Mouse (Mus musculus) stomach, embryonic 15.5 days (tissue): Measurements from ENCODE around the gene Slc22a20. TPM values are rescaled to one million over a fixed set of nuclear protein-coding genes. Genes with fewer than 3 reads are reported as not detected.

Experiments
- ATAC-seq: fragments of 200-750 bp; cut with Nextera tagmentation; 2 replicates; pipeline ENCODE4 v1.8.0; 2017; ENCODE audit warnings: low read depth, moderate number of reproducible peaks, moderate TSS enrichment; ENCODE audit not compliant: insufficient read depth, low FRiP score
- H3K27ac ChIP-seq: fragments of 300-500 bp; sonication (generic); 2 replicates; pipeline ENCODE4 v1.5.1; 2015; ENCODE audit warnings: mild to moderate bottlenecking, inconsistent platforms
- H3K27me3 ChIP-seq: fragments of 300-500 bp; sonication (generic); replicated peaks from 2 replicates; pipeline ENCODE4 v1.6.1; 2015; ENCODE audit warnings: inconsistent platforms
- H3K36me3 ChIP-seq: fragments of 300-500 bp; sonication (generic); 2 replicates; pipeline ENCODE4 v1.6.1; 2015; ENCODE audit warnings: inconsistent platforms
- H3K4me1 ChIP-seq: fragments of 300-500 bp; sonication (generic); 2 replicates; pipeline ENCODE4 v1.6.1; 2015; ENCODE audit warnings: inconsistent platforms
- H3K4me2 ChIP-seq: fragments of 300-500 bp; sonication (generic); 2 replicates; pipeline ENCODE4 v1.6.1; 2015; ENCODE audit warnings: mild to moderate bottlenecking, inconsistent platforms
- H3K4me3 ChIP-seq: fragments of 300-500 bp; sonication (generic); replicated peaks from 2 replicates; pipeline ENCODE4 v1.5.1; 2015; ENCODE audit warnings: inconsistent platforms
- H3K9ac ChIP-seq: fragments of 300-500 bp; sonication (generic); 2 replicates; pipeline ENCODE4 v1.6.1; 2015; ENCODE audit warnings: inconsistent platforms
- H3K9me3 ChIP-seq: fragments of 300-500 bp; sonication (generic); 2 replicates; pipeline ENCODE4 v1.6.1; 2016; ENCODE audit warnings: inconsistent platforms
- WGBS: fragments of 180-500 bp; shearing (Covaris S2); methylation state at CpG from one replicate; pipeline ENCODE4 v1.1.7; 2015; 5-methylcytosine and 5-hydroxymethylcytosine counted together
- polyA plus RNA-seq: library from polyadenylated mRNA; unstranded; fragments of >200 nt; fragmentation: Nextera tagmentation; extraction: Ambion mirVana; gene quantifications from 2 replicates; pipeline ENCODE4 v1.2.1, GENCODE M21; 2015

The Slc22a20 gene
- polyA plus RNA-seq, 1 experiment from 2014 or later, result not detected

DNA sequence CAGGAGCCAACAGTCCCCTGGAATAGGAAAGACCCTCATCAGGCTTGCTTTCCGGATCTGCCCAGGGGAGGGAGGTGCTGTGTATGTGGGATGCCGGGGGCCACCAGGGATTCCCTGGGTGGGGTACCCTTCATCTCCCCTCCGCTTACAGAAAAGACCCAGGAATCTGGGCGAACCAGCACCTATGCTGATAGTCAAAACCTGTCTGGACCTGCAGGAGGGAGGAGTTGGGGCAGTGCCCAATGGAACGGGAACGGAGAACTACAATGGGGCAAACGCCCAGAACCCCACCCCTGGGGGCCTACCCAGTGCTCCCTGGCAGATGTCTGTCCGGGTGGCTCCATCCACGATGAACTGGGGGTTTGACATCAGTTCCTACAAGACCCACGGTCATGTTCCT lies 27.7 kb upstream of the Slc22a20 start:
- Histone ChIP-seq H3K36me3 (peaks cover under 1% of the 10 kb centered on the region; the same call in 1 of the 2 replicates), H3K4me3 (peak overlapping the region; percentile 57), H3K27me3 (no peaks in the 10 kb centered on the region), H3K27ac (no peak overlapping the region), H3K9me3 (no peaks in the 10 kb centered on the region), H3K4me1 (peaks cover 12% of the 10 kb centered on the region), H3K9ac (no peak overlapping the region), H3K4me2 (peak overlapping the region; percentile 88; the same call in 1 of the 2 replicates)
- WGBS, result 87% methylated on average over 10 of the region's 10 CpGs
- no peak for ATAC-seq

- H3K4me1 ChIP-seq, result peaks cover 1% of the 10 kb centered on the region; the same call in 1 of the 2 replicates
- no peak overlapping the region for H3K9ac ChIP-seq
- H3K27me3 ChIP-seq, result no peaks in the 10 kb centered on the region
- ATAC-seq, result no peak
- H3K36me3 ChIP-seq, result peaks cover 2% of the 10 kb centered on the region; the same call in 1 of the 2 replicates
- H3K27ac ChIP-seq, result no peak overlapping the region
- 82% methylated on average over 8 of the region's 8 CpGs for WGBS
- H3K9me3 ChIP-seq, result no peaks in the 10 kb centered on the region
- no peak overlapping the region for H3K4me2 ChIP-seq
- H3K4me3 ChIP-seq, result no peak overlapping the region
These were observed 23.2 kb upstream of the Slc22a20 start for GRCm38 (mm10) chr19:6009137-6009536.

DNA sequence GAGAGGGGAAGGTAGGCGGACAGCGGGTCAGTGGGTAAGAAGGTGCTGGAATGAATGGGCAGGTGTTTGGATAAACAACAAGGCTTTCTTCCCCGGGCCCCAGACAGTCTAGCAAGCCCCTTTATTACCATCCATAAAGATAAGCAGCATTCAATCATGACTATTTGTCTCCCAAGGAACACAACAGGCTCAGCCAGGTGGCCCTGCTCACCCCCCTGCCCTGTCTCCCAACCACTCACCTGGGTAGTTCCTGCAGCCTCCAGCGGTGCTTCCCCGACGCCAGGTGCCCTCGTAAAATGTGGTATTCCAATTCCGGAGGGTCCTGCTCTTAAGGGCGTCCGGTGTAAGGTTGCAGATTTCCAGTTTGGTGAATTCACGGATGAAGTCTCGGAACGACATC lies 21.1 kb upstream of the Slc22a20 start:
- H3K4me3 ChIP-seq, result no peak overlapping the region
- 75% methylated on average over 13 of the region's 13 CpGs for WGBS
- H3K9me3 ChIP-seq, result no peaks in the 10 kb centered on the region
- H3K4me2 ChIP-seq, result no peak overlapping the region
- no peak overlapping the region for H3K27ac ChIP-seq
- peaks cover 2% of the 10 kb centered on the region; the same call in 1 of the 2 replicates for H3K36me3 ChIP-seq
- no peak overlapping the region for H3K9ac ChIP-seq
- no peak for ATAC-seq
- H3K4me1 ChIP-seq, result no peaks in the 10 kb centered on the region
- H3K27me3 ChIP-seq, result no peaks in the 10 kb centered on the region

DNA sequence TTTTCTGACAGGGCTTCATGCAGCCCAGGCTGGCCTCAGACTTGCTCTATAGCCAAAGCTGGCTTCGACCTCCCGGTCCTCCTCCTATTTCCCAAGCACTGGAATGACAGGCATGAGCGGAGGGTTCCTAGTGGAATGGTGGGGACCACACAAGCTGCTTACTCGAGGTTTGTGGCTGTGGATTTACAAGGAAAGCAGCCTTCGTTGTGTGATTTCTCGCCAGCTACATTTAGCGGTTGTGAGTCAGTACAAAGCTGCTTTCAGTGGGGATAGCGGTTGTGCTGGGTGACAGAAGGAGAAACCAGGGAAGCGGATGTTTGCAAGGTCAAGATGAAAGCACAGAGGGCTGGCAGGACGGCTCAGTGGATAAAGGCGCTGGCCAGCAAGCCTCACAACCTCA lies 19.6 kb upstream of the Slc22a20 start:
- H3K27ac ChIP-seq, result no peak overlapping the region

GRCm38 (mm10) chr19:5999969-6000368 lies 14.0 kb upstream of the Slc22a20 start:
- 76% methylated on average over 5 of the region's 5 CpGs for WGBS
- no peak for ATAC-seq
- no peak overlapping the region for H3K4me3 ChIP-seq

More for the DNA sequence above, 19.6 kb upstream of the Slc22a20 start:
- 60% methylated on average over 11 of the region's 11 CpGs for WGBS
- Histone ChIP-seq H3K4me2 (no peak overlapping the region), H3K36me3 (peaks cover 4% of the 10 kb centered on the region; the same call in 1 of the 2 replicates), H3K9me3 (no peaks in the 10 kb centered on the region), H3K4me1 (no peaks in the 10 kb centered on the region), H3K9ac (no peak overlapping the region), H3K27me3 (no peaks in the 10 kb centered on the region), H3K4me3 (no peak overlapping the region)
- ATAC-seq, result no peak

DNA sequence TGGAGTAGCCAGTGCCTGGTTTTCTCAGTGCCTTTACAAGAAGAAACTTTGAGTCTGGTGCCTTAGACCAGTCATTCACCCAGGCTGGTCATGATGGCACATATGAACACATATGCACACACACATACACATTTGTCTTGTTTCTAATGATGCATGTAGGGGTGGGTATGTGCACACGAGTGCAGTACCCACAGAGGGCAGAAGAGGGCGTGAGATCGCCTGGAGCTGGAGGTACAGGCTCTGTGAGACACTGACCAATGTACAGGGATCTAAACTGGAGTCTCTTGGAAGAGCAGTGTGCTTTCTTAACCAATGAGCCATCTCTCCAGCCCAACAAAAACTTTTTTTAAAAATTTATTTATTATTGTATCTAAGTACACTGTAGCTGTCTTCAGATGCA lies 12.2 kb upstream of the Slc22a20 start:
- no peaks in the 10 kb centered on the region for H3K27me3 ChIP-seq
- no peak overlapping the region for H3K9ac ChIP-seq
- 0 out of 2 replicates have a peak, but pooled peaks cover 3% of the 10 kb centered on the region for H3K36me3 ChIP-seq
- ATAC-seq, result no peak
- no peak overlapping the region for H3K4me2 ChIP-seq
- 81% methylated on average over 3 of the region's 3 CpGs for WGBS
- no peak overlapping the region for H3K4me3 ChIP-seq
- H3K27ac ChIP-seq, result no peak overlapping the region
- H3K9me3 ChIP-seq, result no peaks in the 10 kb centered on the region
- H3K4me1 ChIP-seq, result no peaks in the 10 kb centered on the region

More at GRCm38 (mm10) chr19:5999969-6000368, 14.0 kb upstream of the Slc22a20 start:
- Histone ChIP-seq H3K36me3 (0 out of 2 replicates have a peak, but pooled peaks cover 2% of the 10 kb centered on the region), H3K27ac (no peak overlapping the region), H3K4me2 (no peak overlapping the region), H3K4me1 (no peaks in the 10 kb centered on the region), H3K27me3 (no peaks in the 10 kb centered on the region), H3K9me3 (no peaks in the 10 kb centered on the region), H3K9ac (no peak overlapping the region)

GRCm38 (mm10) chr19:5994711-5995110 lies 8.8 kb upstream of the Slc22a20 start:
- WGBS, result 89% methylated on average over 14 of the region's 14 CpGs
- H3K27me3 ChIP-seq, result no peaks in the 10 kb centered on the region

DNA sequence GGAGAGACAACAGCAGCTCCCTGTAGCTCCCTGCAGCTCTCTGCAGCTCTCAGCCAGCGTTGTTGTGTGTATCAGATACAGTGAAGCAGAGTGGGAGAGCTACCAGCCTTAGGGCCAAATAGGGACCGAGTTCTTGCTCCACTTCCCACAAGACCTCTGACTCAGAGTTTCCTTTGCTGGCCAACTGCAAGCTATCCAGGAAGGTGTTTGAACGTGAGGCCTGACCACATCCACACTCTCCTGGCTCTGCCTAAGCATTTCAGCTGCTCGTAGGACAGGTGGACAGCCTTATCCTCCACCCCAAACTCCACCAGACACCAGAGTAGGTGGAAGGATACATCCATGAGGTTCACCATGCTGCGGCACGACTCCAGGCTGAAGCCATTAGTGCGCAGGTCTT lies 6.1 kb upstream of the Slc22a20 start:
- H3K36me3 ChIP-seq, result 0 out of 2 replicates have a peak, but pooled peaks cover 7% of the 10 kb centered on the region
- no peak overlapping the region for H3K4me2 ChIP-seq
- H3K4me3 ChIP-seq, result no peak overlapping the region
- H3K4me1 ChIP-seq, result peaks cover 18% of the 10 kb centered on the region
- ATAC-seq, result no peak
- WGBS, result 78% methylated on average over 7 of the region's 7 CpGs
- no peaks in the 10 kb centered on the region for H3K27me3 ChIP-seq
- H3K9me3 ChIP-seq, result no peaks in the 10 kb centered on the region
- H3K9ac ChIP-seq, result no peak overlapping the region
- H3K27ac ChIP-seq, result no peak overlapping the region

More at GRCm38 (mm10) chr19:5994711-5995110, 8.8 kb upstream of the Slc22a20 start:
- H3K4me1 ChIP-seq, result 0 out of 2 replicates have a peak, but pooled peaks cover 5% of the 10 kb centered on the region
- no peak overlapping the region for H3K4me3 ChIP-seq
- 0 out of 2 replicates have a peak, but pooled peaks cover 7% of the 10 kb centered on the region for H3K36me3 ChIP-seq
- no peak for ATAC-seq
- H3K9ac ChIP-seq, result no peak overlapping the region
- no peaks in the 10 kb centered on the region for H3K9me3 ChIP-seq
- no peak overlapping the region for H3K4me2 ChIP-seq
- H3K27ac ChIP-seq, result no peak overlapping the region

DNA sequence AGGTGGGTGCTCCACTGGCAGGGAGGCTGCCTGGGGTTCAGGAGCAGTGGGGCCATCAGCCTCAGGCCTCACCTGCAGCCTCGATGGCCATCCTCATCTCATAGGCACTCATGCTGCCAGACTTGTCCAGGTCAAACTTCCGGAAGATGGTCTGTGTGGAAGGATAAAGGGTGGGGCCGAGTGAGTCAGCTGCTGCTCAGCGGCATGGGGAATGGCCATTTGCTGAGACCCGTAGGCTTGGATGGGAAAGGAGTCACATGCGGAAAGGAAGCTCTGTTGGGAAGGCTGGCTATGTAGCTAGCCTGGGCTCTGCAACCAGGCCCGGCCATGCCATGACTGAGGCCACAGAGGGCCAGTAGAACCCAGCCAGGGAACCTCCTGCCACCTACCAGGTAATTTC lies 5.5 kb upstream of the Slc22a20 start:
- peaks cover 18% of the 10 kb centered on the region for H3K4me1 ChIP-seq
- no peak overlapping the region for H3K27ac ChIP-seq
- no peak overlapping the region for H3K9ac ChIP-seq
- ATAC-seq, result no peak
- WGBS, result 78% methylated on average over 7 of the region's 7 CpGs
- no peak overlapping the region for H3K4me2 ChIP-seq
- H3K4me3 ChIP-seq, result no peak overlapping the region
- no peaks in the 10 kb centered on the region for H3K27me3 ChIP-seq
- 0 out of 2 replicates have a peak, but pooled peaks cover 7% of the 10 kb centered on the region for H3K36me3 ChIP-seq
- no peaks in the 10 kb centered on the region for H3K9me3 ChIP-seq

DNA sequence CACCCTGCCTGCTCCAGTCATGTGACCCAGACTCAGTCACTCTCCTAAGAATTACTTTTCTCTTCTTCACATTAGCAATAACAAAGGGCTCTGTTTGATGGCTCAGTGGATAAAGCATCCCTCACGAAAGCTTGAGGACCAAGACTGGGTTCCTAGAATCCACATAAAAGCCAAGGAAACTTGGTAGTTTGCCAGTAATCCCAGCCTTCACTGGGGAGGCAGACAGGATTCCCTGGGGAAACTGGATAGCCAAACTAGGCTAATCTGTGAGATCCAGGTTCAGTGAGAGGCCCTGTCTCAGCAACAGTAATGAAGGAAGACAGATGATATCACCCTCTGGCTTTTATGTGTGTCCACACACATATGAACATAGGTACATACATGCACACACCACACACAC lies 5.0 kb upstream of the Slc22a20 start:
- 0 out of 2 replicates have a peak, but pooled peaks cover 7% of the 10 kb centered on the region for H3K36me3 ChIP-seq
- H3K4me2 ChIP-seq, result no peak overlapping the region
- H3K9me3 ChIP-seq, result no peaks in the 10 kb centered on the region
- H3K27me3 ChIP-seq, result no peaks in the 10 kb centered on the region
- H3K27ac ChIP-seq, result no peak overlapping the region
- no peak overlapping the region for H3K4me3 ChIP-seq
- ATAC-seq, result no peak
- no peak overlapping the region for H3K9ac ChIP-seq
- WGBS, result 58% methylated on average over 1 of the region's 1 CpGs
- peaks cover 18% of the 10 kb centered on the region for H3K4me1 ChIP-seq

DNA sequence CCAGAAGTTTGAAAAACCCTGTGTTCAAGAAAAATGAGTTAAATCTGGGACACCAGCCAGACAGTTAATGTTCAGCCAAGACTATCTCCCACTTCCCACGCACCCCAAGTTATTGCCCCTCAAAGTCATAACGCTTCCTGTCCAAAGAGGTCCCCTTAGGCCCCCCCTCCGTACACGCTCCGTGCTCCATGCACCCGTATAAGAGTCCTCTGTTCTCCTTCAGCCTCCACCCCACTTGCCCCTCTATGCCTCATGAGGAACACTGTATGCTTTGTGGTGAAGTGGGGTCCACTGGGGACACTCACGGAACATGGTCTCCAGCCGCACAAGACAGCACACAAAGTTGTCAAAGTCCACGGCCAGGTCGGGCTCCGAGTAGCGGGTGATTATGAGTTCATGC lies 4.1 kb upstream of the Slc22a20 start:
- Histone ChIP-seq H3K27me3 (no peaks in the 10 kb centered on the region), H3K4me1 (peaks cover 18% of the 10 kb centered on the region), H3K9me3 (no peaks in the 10 kb centered on the region), H3K4me3 (no peak overlapping the region), H3K9ac (no peak overlapping the region), H3K4me2 (no peak overlapping the region), H3K36me3 (0 out of 2 replicates have a peak, but pooled peaks cover 7% of the 10 kb centered on the region), H3K27ac (no peak overlapping the region)
- no peak for ATAC-seq
- 81% methylated on average over 12 of the region's 12 CpGs for WGBS

GRCm38 (mm10) chr19:5989585-5989984 lies 3.6 kb upstream of the Slc22a20 start:
- H3K9me3 ChIP-seq, result no peaks in the 10 kb centered on the region
- no peak overlapping the region for H3K4me3 ChIP-seq
- H3K9ac ChIP-seq, result no peak overlapping the region
- H3K36me3 ChIP-seq, result 0 out of 2 replicates have a peak, but pooled peaks cover 7% of the 10 kb centered on the region
- ATAC-seq, result no peak
- no peaks in the 10 kb centered on the region for H3K27me3 ChIP-seq
- peaks cover 18% of the 10 kb centered on the region for H3K4me1 ChIP-seq
- 36% methylated on average over 6 of the region's 6 CpGs for WGBS
- H3K27ac ChIP-seq, result no peak overlapping the region
- peak overlapping the region; percentile 37; the same call in 1 of the 2 replicates for H3K4me2 ChIP-seq
